Mouse (Mus musculus) MEL (cell line): ENCODE data around the gene Rpl12. TPM values are rescaled to one million over a fixed set of nuclear protein-coding genes. Genes with fewer than 3 reads are reported as not detected.

Experiments used
- DNase-seq: peaks from one replicate; pipeline ENCODE4 v3.0.0; 2011; ENCODE audit warnings: low read depth, low spot score
- H3K27ac ChIP-seq: 2 replicates; pipeline ENCODE4 v1.5.1; 2012; ENCODE audit warnings: low read depth, mild to moderate bottlenecking, control low read depth, low read length, moderate library complexity; ENCODE audit not compliant: control insufficient read depth
- H3K27me3 ChIP-seq, 2 experiments: fragments of 150-350 bp in 1 of 2; sonication (generic) in 1 of 2; 2 replicates each; pipeline ENCODE4 v1.6.1; 2012; ENCODE audit warnings: low read length in 2 of 2, mild to moderate bottlenecking in 2 of 2, improper control_type of control experiment in 1 of 2, moderate library complexity in 1 of 2; ENCODE audit not compliant: insufficient read depth in 2 of 2, control insufficient read depth in 1 of 2
- H3K36me3 ChIP-seq, 2 experiments: 2 replicates each; pipeline ENCODE4 v1.6.1; 2012 to 2014; ENCODE audit warnings: low read length in 2 of 2, improper control_type of control experiment in 1 of 2, inconsistent platforms in 1 of 2, mild to moderate bottlenecking in 1 of 2; ENCODE audit not compliant: insufficient read depth in 2 of 2, control insufficient read depth in 1 of 2
- H3K4me1 ChIP-seq, 2 experiments: fragments of 150-350 bp in 1 of 2; sonication (generic) in 1 of 2; 2 replicates each; pipeline ENCODE4 v1.6.1; 2012; ENCODE audit warnings: low read length in 2 of 2, improper control_type of control experiment in 1 of 2, mild to moderate bottlenecking in 1 of 2; ENCODE audit not compliant: insufficient read depth in 2 of 2, control insufficient read depth in 1 of 2
- H3K4me3 ChIP-seq, 2 experiments: fragments of 150-350 bp in 1 of 2; sonication (generic) in 1 of 2; 2 replicates each; pipeline ENCODE4 v1.5.1; 2012; ENCODE audit warnings: low read depth in 2 of 2, low read length in 2 of 2, mild to moderate bottlenecking in 2 of 2, moderate library complexity in 2 of 2, control low read depth in 1 of 2, improper control_type of control experiment in 1 of 2; ENCODE audit not compliant: control insufficient read depth in 1 of 2, insufficient read depth in 1 of 2
- H3K79me2 ChIP-seq: 2 replicates; pipeline ENCODE4 v1.6.1; 2012; ENCODE audit warnings: mild to moderate bottlenecking, low read length, moderate library complexity; ENCODE audit not compliant: control insufficient read depth, poor library complexity, insufficient read depth
- H3K9ac ChIP-seq: 2 replicates; pipeline ENCODE4 v1.6.1; 2012; ENCODE audit warnings: low read depth, mild to moderate bottlenecking, control low read depth, low read length, moderate library complexity; ENCODE audit not compliant: control insufficient read depth, poor library complexity, severe bottlenecking
- H3K9me3 ChIP-seq: fragments of 150-350 bp; sonication (generic); replicated peaks from 2 replicates; pipeline ENCODE4 v1.6.1; 2012; ENCODE audit warnings: mild to moderate bottlenecking, low read length, improper control_type of control experiment, moderate library complexity; ENCODE audit not compliant: insufficient read depth
- BHLHE40 ChIP-seq: IDR thresholded peaks from 2 replicates; pipeline ENCODE4 v1.6.1; 2012; ENCODE audit warnings: low read depth, mild to moderate bottlenecking, inconsistent platforms, low read length, improper control_type of control experiment, borderline replicate concordance
- CHD1 ChIP-seq: IDR thresholded peaks from 2 replicates; pipeline ENCODE4 v1.6.1; 2012; ENCODE audit warnings: low read depth, mild to moderate bottlenecking, inconsistent platforms, low read length, improper control_type of control experiment
- CHD2 ChIP-seq: IDR thresholded peaks from 2 replicates; pipeline ENCODE4 v1.6.1; 2011; ENCODE audit warnings: low read length, improper control_type of control experiment
- CTCF ChIP-seq, 3 experiments: IDR thresholded peaks in 2 of 3; conservative IDR thresholded peaks in 1 of 3; 2 replicates each; pipeline ENCODE4 v1.5.1; 2011 to 2012; ENCODE audit warnings: low read length in 3 of 3, low read depth in 2 of 3, mild to moderate bottlenecking in 2 of 3, improper control_type of control experiment in 1 of 3, inconsistent platforms in 1 of 3, mixed read lengths in 1 of 3, moderate library complexity in 1 of 3; ENCODE audit not compliant: control insufficient read depth in 1 of 3, insufficient read depth in 1 of 3, poor library complexity in 1 of 3, severe bottlenecking in 1 of 3
- E2F4 ChIP-seq: IDR thresholded peaks from 2 replicates; pipeline ENCODE4 v1.6.1; 2011; ENCODE audit warnings: low read depth, low read length, improper control_type of control experiment, borderline replicate concordance
- EP300 ChIP-seq, 2 experiments: IDR thresholded peaks; 2 replicates each; pipeline ENCODE4 v1.6.1; 2011; ENCODE audit warnings: improper control_type of control experiment in 2 of 2, low read length in 2 of 2, low read depth in 1 of 2, mild to moderate bottlenecking in 1 of 2
- ETS1 ChIP-seq: IDR thresholded peaks from 2 replicates; pipeline ENCODE4 v1.6.1; 2012; ENCODE audit warnings: low read depth, mild to moderate bottlenecking, inconsistent platforms, low read length, improper control_type of control experiment, moderate library complexity
- GABPA ChIP-seq: IDR thresholded peaks from 2 replicates; pipeline ENCODE4 v1.6.1; 2012; ENCODE audit warnings: low read depth, mild to moderate bottlenecking, inconsistent platforms, low read length, improper control_type of control experiment, moderate library complexity
- HCFC1 ChIP-seq: IDR thresholded peaks from 2 replicates; pipeline ENCODE4 v1.6.1; 2012; ENCODE audit warnings: low read depth, mild to moderate bottlenecking, inconsistent platforms, low read length, improper control_type of control experiment, moderate library complexity
- JUND ChIP-seq: IDR thresholded peaks from 2 replicates; pipeline ENCODE4 v1.6.1; 2011; ENCODE audit warnings: low read depth, mild to moderate bottlenecking, improper control_type of control experiment, low read length
- KAT2A ChIP-seq: conservative IDR thresholded peaks from 2 replicates; pipeline ENCODE4 v1.6.1; 2012; ENCODE audit warnings: low read depth, low read length, improper control_type of control experiment, inconsistent platforms
- MAFK ChIP-seq: IDR thresholded peaks from 2 replicates; pipeline ENCODE4 v1.6.1; 2011; ENCODE audit warnings: low read depth, mild to moderate bottlenecking, low read length, improper control_type of control experiment, borderline replicate concordance
- MAX ChIP-seq: IDR thresholded peaks from 2 replicates; pipeline ENCODE4 v1.6.1; 2011; ENCODE audit warnings: low read length, improper control_type of control experiment
- MAZ ChIP-seq: IDR thresholded peaks from 2 replicates; pipeline ENCODE4 v1.6.1; 2012; ENCODE audit warnings: low read depth, mild to moderate bottlenecking, inconsistent platforms, low read length, improper control_type of control experiment
- MEF2A ChIP-seq: IDR thresholded peaks from 2 replicates; pipeline ENCODE4 v1.6.1; 2014; ENCODE audit warnings: low read depth, mild to moderate bottlenecking, inconsistent platforms, low read length, improper control_type of control experiment; ENCODE audit not compliant: poor library complexity, insufficient replicate concordance, severe bottlenecking; ENCODE audit errors: extremely low read depth
- MYB ChIP-seq: IDR thresholded peaks from 2 replicates; pipeline ENCODE4 v1.6.1; 2011; ENCODE audit warnings: mild to moderate bottlenecking, low read depth, low read length, improper control_type of control experiment
- MYC ChIP-seq: IDR thresholded peaks from 2 replicates; pipeline ENCODE4 v1.6.1; 2011; ENCODE audit warnings: low read depth, mild to moderate bottlenecking, low read length, improper control_type of control experiment, moderate library complexity
- NELFE ChIP-seq: IDR thresholded peaks from 2 replicates; pipeline ENCODE4 v1.6.1; 2011; ENCODE audit warnings: low read depth, low read length, improper control_type of control experiment
- NRF1 ChIP-seq: IDR thresholded peaks from 2 replicates; pipeline ENCODE4 v1.6.1; 2014; ENCODE audit warnings: low read depth, mild to moderate bottlenecking, inconsistent platforms, low read length, improper control_type of control experiment, moderate library complexity; ENCODE audit not compliant: poor library complexity, insufficient read depth, severe bottlenecking
- POLR2A ChIP-seq, 2 experiments: IDR thresholded peaks; 2 replicates each; pipeline ENCODE4 v1.6.1; 2011 to 2012; ENCODE audit warnings: low read length in 2 of 2, mild to moderate bottlenecking in 2 of 2, control low read depth in 1 of 2, improper control_type of control experiment in 1 of 2, low read depth in 1 of 2, moderate library complexity in 1 of 2; ENCODE audit not compliant: control insufficient read depth in 1 of 2, insufficient read depth in 1 of 2, poor library complexity in 1 of 2
- POLR2AphosphoS2 ChIP-seq: IDR thresholded peaks from 2 replicates; pipeline ENCODE4 v1.6.1; 2011; ENCODE audit warnings: low read length, improper control_type of control experiment
- RAD21 ChIP-seq: IDR thresholded peaks from 2 replicates; pipeline ENCODE4 v1.6.1; 2011; ENCODE audit warnings: mild to moderate bottlenecking, low read depth, low read length, improper control_type of control experiment
- RCOR1 ChIP-seq: IDR thresholded peaks from 2 replicates; pipeline ENCODE4 v1.6.1; 2012; ENCODE audit warnings: low read depth, mild to moderate bottlenecking, inconsistent platforms, low read length, improper control_type of control experiment
- SIN3A ChIP-seq: IDR thresholded peaks from 2 replicates; pipeline ENCODE4 v1.6.1; 2012; ENCODE audit warnings: low read length, improper control_type of control experiment, inconsistent platforms
- SMC3 ChIP-seq: IDR thresholded peaks from 2 replicates; pipeline ENCODE4 v1.6.1; 2011; ENCODE audit warnings: low read depth, low read length, improper control_type of control experiment
- TAL1 ChIP-seq: IDR thresholded peaks from 2 replicates; pipeline ENCODE4 v1.6.1; 2012; ENCODE audit warnings: mild to moderate bottlenecking, inconsistent platforms, low read length, moderate library complexity, mixed read lengths
- TBP ChIP-seq: IDR thresholded peaks from 2 replicates; pipeline ENCODE4 v1.8.0; 2011; ENCODE audit warnings: low read depth, low read length, improper control_type of control experiment
- UBTF ChIP-seq: IDR thresholded peaks from 2 replicates; pipeline ENCODE4 v1.6.1; 2012; ENCODE audit warnings: low read depth, mild to moderate bottlenecking, inconsistent platforms, low read length, improper control_type of control experiment, moderate library complexity, borderline replicate concordance; ENCODE audit not compliant: insufficient read depth
- USF1 ChIP-seq: IDR thresholded peaks from 2 replicates; pipeline ENCODE4 v1.6.1; 2014; ENCODE audit warnings: low read depth, mild to moderate bottlenecking, inconsistent platforms, low read length, improper control_type of control experiment, moderate library complexity
- USF2 ChIP-seq, 2 experiments: IDR thresholded peaks; 2 replicates each; pipeline ENCODE4 v1.6.1; 2011 to 2012; ENCODE audit warnings: improper control_type of control experiment in 2 of 2, low read length in 2 of 2, borderline replicate concordance in 1 of 2, inconsistent platforms in 1 of 2, low read depth in 1 of 2, mild to moderate bottlenecking in 1 of 2; ENCODE audit not compliant: insufficient read depth in 1 of 2
- ZC3H11A ChIP-seq: IDR thresholded peaks from 2 replicates; pipeline ENCODE4 v1.6.1; 2012; ENCODE audit warnings: low read depth, mild to moderate bottlenecking, inconsistent platforms, low read length, improper control_type of control experiment
- ZNF384 ChIP-seq: IDR thresholded peaks from 2 replicates; pipeline ENCODE4 v1.6.1; 2012; ENCODE audit warnings: low read depth, mild to moderate bottlenecking, inconsistent platforms, low read length, improper control_type of control experiment
- polyA plus RNA-seq, 2 experiments: library from polyadenylated mRNA; stranded (reverse) in 1 of 2; unstranded in 1 of 2; fragments of >175 nt in 1 of 2; fragments of >200 nt in 1 of 2; gene quantifications; 2 replicates each; pipeline versions ENCODE4 v1.2.1 to v1.2.4; 2012; ENCODE audit warnings: low replicate concordance in 2 of 2, low read depth in 1 of 2; ENCODE audit not compliant: insufficient read length in 2 of 2, insufficient read depth in 1 of 2, missing spikeins in 1 of 2
- total RNA-seq: library from RNA; depleted of rRNA; stranded (reverse); fragments of 300-350 nt; gene quantifications from 2 replicates; pipeline ENCODE4 v1.2.3, GENCODE M21; 2012

Rpl12 gene
- total and polyA plus RNA-seq, 3 experiments = 116 to 1,842 TPM; not detected in 1

DNA sequence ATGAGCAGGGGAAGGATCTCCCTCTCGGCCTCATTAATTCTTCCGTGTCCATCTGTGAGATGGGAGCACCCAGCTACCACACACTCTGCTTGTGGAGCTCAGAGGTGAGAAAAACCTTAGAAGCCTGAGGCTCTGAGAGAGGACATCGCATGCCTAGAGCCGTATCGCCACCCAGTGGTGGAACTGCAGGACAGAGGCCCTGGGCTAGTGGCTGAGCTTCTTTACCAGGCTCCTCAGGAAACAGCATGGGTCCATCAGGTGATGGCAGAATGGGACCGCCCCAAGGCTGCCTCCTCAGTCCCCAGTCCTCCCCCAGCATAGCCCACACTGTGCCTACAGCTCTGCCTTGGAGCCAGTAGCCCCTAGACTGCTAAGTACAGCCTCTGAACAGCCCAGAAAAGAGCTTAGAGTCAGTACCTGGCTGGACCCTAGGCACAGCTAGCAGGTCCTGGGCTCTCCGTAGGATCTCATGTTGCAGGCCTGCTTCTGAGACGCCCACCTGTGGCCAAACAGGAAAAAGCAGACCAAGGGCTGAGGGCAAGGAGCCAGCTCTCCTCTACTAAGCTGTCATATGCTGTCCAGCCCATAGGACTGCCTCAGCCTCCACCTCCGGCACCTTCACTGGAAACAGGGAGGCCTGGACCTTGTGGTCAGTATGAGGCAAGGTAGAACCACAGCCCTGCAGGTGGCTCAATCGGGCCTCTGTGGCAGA, 33.0 kb upstream of the Rpl12 start:
- H3K27ac ChIP-seq = no peak overlapping the region
- H3K4me3 ChIP-seq = no peak overlapping the region
- H3K9ac ChIP-seq = no peak overlapping the region
- no peaks in the 10 kb centered on the region for H3K9me3 ChIP-seq
- H3K27me3 ChIP-seq = no peaks in the 10 kb centered on the region
- DNase-seq = peak; percentile 61
- no peak for TF ChIP-seq MAZ
- no peak for TF ChIP-seq ETS1
- no peak for TF ChIP-seq CHD1
- TF ChIP-seq BHLHE40 = no peak
- no peak for TF ChIP-seq MEF2A
- TF ChIP-seq POLR2AphosphoS2 = no peak
- TF ChIP-seq MAFK = no peak
- no peak for TF ChIP-seq POLR2A (IDR thresholded peaks at IDR 0.05; ENCODE audit: control insufficient read depth in 1 of 2, insufficient read depth in 1 of 2, low read depth in 1 of 2, low read length in 2 of 2, poor library complexity in 1 of 2)
- TF ChIP-seq RAD21 = peak; percentile 79
- no peak for TF ChIP-seq USF1
- TF ChIP-seq MYB = no peak
- no peak for TF ChIP-seq JUND
- no peak for TF ChIP-seq KAT2A
- no peak for TF ChIP-seq NELFE
- TF ChIP-seq UBTF = no peak
- TF ChIP-seq SMC3 = peak; percentile 71
- TF ChIP-seq HCFC1 = no peak
- no peak for TF ChIP-seq E2F4
- TF ChIP-seq MAX = no peak
- no peak for TF ChIP-seq MYC
- TF ChIP-seq ZNF384 = no peak
- TF ChIP-seq CTCF (IDR thresholded peaks at IDR 0.05 in 2 of 3, conservative IDR thresholded peaks at IDR 0.05 in 1 of 3; ENCODE audit: control insufficient read depth in 1 of 3, insufficient read depth in 1 of 3, low read depth in 2 of 3, low read length in 3 of 3, poor library complexity in 1 of 3, severe bottlenecking in 1 of 3) = peak; percentile 61 to 87 (median 81)
- TF ChIP-seq CHD2 = no peak
- no peak for TF ChIP-seq TAL1
- no peak for TF ChIP-seq EP300 (IDR thresholded peaks at IDR 0.05; ENCODE audit: low read depth in 1 of 2, low read length in 2 of 2)
- no peak for TF ChIP-seq GABPA
- TF ChIP-seq ZC3H11A = peak; percentile 57
- TF ChIP-seq TBP = no peak
- TF ChIP-seq NRF1 = no peak
- no peak for TF ChIP-seq RCOR1
- TF ChIP-seq USF2 (IDR thresholded peaks at IDR 0.05; ENCODE audit: borderline replicate concordance in 1 of 2, insufficient read depth in 1 of 2, low read depth in 1 of 2, low read length in 2 of 2) = no peak
- TF ChIP-seq SIN3A = no peak
- H3K36me3 ChIP-seq = no peaks in the 10 kb centered on the region
- no peaks in the 10 kb centered on the region for H3K4me1 ChIP-seq
- no peaks in the 10 kb centered on the region for H3K79me2 ChIP-seq
